Mouse (Mus musculus): ENCODE data around the gene Slc9a9.
"Not testable (repeated sequence)": the region's sequence is repeated elsewhere in the genome, so short reads cannot be mapped to it uniquely, and the experiment has no call there.

Gene Slc9a9

GRCm38 (mm10) chr9:94669791-94670577 lies at the start of gene Slc9a9:
Gene Slc9a9, plus strand, starts transcription at chr9:94669909.
- DNase-seq (ENCODE audit: inconsistent ontology term): peak; percentile 72

DNA sequence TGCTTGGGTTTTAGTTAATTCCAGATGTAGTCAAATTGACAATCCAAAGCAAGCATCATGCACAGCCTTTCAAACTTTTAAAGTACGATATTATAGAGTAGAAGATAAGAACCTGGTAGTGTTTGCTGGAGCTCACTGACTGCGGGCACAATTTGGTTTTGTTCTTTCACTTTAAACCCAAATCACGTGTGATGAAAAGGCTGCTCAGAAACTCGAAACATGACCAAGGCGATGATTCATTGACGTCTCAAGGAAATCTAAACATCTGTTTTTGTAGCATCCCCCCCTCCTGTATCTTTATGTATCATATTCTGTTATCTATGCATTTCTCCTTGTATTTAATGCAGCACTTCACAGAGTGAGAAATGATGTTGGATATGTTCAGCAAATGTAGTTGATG lies 49.4 kb upstream of the Slc9a9 start:
- DNase-seq (ENCODE audit: inconsistent ontology term): no peak

GRCm38 (mm10) chr9:94620846-94621245 lies 48.9 kb upstream of the Slc9a9 start:
- DNase-seq (ENCODE audit: inconsistent ontology term): no peak

DNA sequence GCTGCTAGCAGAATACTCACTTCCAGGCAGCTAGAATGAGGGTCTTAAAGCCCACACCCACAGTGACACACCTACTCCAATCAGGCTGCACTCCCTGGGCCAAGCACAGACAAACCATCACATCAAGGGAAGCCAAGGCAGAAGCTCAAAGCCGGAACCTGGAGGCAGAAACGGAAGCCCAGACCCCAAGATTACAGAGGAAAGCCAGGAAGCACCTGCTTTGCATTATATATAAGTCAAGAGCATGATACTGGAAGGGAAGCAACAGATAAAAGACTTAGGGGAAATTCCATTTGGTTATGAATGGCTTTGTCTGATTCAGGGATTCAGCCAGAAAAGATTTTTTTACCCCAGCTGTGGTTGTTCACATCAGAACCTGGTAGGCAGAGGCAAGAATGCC lies 47.8 kb upstream of the Slc9a9 start:
- no peak for DNase-seq (ENCODE audit: inconsistent ontology term)

GRCm38 (mm10) chr9:94626737-94627136 lies 43.0 kb upstream of the Slc9a9 start:
- no peak for DNase-seq (ENCODE audit: inconsistent ontology term)

DNA sequence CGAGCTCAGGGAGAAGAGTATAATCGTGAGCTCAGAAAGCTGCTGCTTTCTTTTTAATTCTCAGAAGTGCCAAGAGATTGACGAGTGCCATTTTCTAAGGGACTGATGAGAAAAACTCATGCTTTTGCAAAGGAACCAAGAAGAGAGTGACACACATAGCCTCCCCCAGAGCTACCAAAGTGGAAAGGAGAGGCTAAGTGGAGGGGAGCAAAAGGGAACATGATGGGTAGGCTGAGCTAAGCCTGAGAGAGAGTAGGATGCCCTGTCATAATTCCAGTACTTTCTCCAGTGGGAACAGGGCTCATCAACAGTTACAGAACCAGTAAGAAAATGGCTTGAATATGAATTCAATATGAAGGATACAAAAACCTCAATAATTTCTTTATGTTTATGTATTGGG lies 40.8 kb upstream of the Slc9a9 start:
- DNase-seq (ENCODE audit: inconsistent ontology term): no peak

DNA sequence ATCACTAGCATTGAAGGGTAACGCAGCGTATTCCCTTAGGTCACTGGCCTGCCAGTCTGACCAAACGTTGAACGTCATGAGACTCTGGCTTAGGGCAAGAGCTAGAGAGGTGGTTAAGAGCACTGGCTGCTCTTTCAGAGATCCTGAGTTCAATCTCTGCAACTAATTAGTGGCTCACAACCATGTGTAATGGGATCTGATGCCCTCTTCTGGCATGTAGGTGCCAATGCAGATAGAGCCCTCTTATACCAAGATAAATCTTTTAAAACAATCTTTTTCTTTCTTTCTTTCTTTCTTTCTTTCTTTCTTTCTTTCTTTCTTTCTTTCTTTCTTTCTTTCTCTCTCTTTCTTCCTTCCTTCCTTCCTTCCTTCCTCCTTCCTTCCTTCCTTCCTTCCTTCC lies 35.4 kb upstream of the Slc9a9 start:
- DNase-seq (ENCODE audit: inconsistent ontology term): not testable (repeated sequence)

DNA sequence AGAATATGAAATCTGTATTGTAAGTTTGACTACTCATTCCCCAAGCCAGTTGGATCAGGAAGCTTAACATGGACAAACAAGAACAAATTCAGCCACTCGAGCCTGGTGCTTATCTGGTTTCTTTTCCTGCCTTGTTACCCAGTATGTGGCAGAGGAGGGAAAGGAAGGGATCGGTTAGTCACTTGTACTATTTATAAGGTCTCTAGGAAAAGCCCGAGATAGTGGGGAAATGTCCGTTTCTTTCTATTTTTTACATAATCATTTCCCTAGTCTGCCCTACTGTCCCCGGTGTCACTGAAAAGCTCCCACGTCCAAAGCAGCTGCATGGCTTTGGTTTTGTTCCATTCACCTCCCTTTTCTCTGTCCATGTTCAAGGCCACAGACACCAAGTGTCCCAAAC lies 24.1 kb upstream of the Slc9a9 start:
- DNase-seq (ENCODE audit: inconsistent ontology term): no peak

DNA sequence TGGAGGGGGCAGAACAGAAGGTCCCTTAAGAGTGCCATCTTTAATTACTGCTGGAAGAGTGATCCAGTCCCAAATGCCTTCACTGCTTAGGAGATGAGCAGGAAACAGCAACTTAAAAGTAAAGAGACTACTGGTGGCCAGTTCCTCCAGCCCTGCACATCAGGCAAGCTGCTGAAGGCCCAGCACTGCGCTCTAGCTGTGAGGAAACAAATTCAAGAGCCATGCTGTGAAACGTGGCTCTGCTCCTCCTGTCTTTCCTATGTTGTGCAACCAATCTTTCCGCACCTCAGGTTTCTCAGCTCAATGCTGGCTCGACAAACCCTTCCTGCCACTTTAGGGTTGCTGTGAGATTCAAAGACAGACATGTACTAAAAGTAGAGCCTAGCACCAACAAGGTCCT lies 22.3 kb upstream of the Slc9a9 start:
- DNase-seq (ENCODE audit: inconsistent ontology term): no peak

- no peak for DNase-seq (ENCODE audit: inconsistent ontology term)
Observed at GRCm38 (mm10) chr9:94649991-94650390, 19.7 kb upstream of the Slc9a9 start.

GRCm38 (mm10) chr9:94653198-94653597 lies 16.5 kb upstream of the Slc9a9 start:
- no peak for DNase-seq (ENCODE audit: inconsistent ontology term)

DNA sequence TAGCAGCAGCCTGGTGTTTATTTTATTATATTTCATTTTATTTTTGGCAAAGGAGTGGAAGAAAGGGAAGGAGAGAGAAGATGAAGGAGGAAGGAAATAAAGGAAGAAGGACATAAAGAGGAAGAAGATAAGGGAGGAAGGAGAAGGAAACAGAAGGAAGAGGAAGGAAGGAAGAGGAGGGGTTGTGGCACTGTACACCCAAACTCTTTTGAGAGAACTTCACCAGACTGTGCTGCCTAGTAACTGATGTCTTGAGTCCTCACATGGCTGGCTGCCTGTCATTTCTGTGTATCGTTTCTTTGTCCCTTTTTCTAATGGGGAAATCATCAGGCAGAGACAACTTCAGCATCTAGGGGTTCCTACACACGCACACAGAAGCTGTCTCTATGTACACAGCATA lies 15.9 kb upstream of the Slc9a9 start:
- no peak for DNase-seq (ENCODE audit: inconsistent ontology term)

DNA sequence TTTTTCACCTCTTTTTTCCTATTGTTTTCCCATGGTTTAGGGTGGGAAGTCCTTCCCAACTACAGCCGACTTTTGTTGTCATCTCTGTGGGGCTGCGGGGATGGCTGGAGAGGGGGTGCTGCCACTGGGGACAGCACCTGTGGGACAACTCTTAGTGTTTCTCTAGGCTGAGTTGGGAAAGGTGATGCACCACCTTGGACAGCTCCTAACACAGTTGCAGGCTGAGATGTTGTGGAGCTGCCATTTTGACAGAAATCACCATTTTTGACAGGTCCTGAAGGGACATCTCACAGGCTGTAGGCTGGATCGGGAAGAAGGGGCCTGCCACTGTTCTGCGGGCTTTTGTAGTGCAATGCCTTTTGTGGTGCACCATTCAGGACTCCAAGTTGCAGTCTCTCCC lies 13.4 kb upstream of the Slc9a9 start:
- DNase-seq (ENCODE audit: inconsistent ontology term): no peak

DNA sequence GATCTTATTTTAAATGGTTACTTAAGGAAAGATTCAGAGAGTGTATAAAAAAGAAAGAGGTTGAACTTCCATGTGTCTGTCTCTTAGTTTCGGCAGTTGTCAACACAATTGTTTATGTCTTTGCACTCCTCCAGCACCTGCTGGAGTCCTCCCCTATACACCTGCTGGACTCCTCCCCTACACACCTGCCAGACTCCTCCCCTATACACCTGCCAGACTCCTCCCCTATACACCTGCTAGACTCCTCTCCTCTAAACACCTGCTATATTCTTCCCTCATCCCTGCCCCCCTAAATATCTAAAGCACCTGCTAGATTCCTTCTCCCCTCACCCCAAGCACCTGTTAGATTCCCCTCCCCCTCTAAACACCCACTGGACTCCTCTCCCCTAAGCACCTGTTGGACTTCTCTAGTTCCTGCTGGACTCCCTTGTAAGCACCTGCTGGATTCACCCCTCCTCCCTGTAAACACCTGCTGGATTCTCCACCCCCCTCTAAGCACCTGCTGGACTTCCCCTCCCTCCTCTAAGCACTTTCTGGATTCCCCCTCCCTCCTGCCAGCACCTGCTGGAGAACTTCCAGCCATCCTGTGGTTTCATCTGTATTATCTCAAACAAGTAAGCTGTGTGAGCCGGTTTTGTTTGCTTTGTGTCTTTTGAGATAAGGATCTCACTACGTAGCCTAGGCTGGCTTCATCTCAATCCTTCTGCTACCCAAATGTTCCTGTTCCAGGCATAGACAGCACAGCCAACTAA lies 10.1 kb upstream of the Slc9a9 start:
- no peak for DNase-seq (ENCODE audit: inconsistent ontology term)

DNA sequence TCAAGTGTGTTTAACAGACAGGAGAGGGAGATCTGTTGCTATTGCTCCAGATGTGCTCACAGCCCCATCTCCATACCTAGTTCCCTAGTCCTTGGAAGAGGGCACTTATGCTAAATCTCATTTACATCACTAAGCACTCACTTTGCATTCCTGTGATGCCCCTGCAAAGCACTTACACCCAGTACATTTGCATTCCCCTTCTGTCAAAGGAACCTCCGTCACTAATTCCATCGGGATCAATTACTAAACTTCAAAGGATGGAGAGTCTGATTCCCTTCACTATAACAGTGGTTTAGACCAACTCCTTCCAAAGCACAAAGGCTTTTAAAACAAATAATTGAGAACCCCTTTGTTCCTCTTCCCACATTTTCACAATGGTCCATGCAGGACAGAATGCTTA lies 7.9 kb upstream of the Slc9a9 start:
- no peak for DNase-seq (ENCODE audit: inconsistent ontology term)

DNA sequence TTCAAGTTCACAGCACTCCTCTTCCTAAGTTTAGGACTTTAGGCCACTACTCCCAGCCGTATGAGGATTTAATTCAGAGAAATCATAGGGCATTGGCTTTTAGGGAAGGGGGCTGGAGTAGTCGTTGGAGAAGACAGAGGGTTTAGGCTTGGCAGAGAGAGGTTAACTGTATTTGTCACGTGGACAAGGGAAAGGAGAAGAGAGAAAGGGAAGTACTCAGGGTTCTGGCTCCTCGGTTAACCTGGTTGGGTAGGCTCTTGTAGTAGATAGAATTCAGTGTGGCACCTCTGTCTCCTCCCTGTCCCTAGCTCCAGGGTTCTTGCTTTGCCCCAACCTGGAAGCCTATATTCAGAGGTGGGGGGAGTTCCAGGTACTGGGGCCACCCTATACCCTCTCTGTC lies 4.5 kb upstream of the Slc9a9 start:
- no peak for DNase-seq (ENCODE audit: inconsistent ontology term)

GRCm38 (mm10) chr9:94668589-94668988 lies 1.1 kb upstream of the Slc9a9 start:
- no peak for DNase-seq (ENCODE audit: inconsistent ontology term)

GRCm38 (mm10) chr9:94670704-94671103 lies 995 bp downstream of the Slc9a9 start:
- no peak for DNase-seq (ENCODE audit: inconsistent ontology term)

- no peak for DNase-seq (ENCODE audit: inconsistent ontology term)
Observed at GRCm38 (mm10) chr9:94674704-94675103, 5.0 kb downstream of the Slc9a9 start.

GRCm38 (mm10) chr9:94678021-94678655 lies 8.4 kb downstream of the Slc9a9 start:
- no peak for DNase-seq (ENCODE audit: inconsistent ontology term)

DNA sequence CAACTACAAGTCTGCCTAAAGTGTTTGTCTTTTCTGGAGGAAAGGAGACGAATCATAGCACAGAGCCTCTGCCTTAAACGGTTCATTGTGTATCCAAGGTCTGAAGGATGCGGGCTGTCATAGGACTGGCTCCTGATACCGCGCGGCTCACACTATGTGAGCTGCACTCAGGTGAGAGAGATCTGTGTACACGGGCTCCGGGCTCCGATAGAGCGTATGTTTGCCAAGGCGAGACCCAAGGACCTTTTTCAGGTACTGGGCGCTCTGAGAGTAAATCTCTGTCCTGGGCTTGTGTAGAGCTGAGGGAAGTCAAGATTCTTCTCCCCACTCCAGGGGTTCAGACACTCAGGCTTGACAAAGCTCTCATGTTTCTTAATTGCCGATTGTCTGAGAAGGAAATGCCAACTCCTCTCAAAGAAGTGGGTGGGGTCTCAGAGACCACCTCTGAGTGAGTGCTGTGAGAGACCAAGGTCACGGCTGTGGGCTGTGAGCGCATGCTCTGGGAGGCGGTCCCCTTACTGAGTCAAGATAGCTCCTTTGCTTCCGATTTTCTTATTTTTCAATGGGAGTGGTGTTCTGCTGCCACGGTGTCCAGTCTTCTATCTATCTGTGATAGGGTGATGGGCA lies 10.9 kb downstream of the Slc9a9 start:
- no peak for DNase-seq (ENCODE audit: inconsistent ontology term)

DNA sequence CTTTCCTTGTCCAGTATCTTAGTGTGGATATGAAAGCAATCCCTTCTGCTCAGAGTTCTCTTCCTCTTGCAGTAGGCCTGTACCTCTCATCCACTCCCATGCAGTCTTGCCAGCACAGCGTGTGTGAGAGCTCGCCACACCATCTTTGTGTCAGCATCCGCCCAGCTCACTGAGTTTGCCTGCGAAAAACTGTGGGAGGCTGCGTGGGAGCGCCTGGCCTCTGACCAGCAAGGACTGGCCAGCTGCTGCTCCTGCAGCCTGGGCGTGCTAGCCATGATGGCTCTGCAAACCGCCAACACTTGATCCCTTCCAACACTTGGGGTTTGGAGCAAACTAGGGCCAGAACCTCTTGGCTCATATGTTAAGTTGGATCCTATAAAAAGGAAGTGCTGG lies 11.4 kb downstream of the Slc9a9 start:
- DNase-seq (ENCODE audit: inconsistent ontology term): no peak
